Mouse (Mus musculus) effector memory CD4-positive, alpha-beta T cell, adult 7 months (primary cell): ENCODE results near the gene Capn8. TPM values are rescaled to one million over a fixed set of nuclear protein-coding genes. Genes with fewer than 3 reads are reported as not detected.

Experiments
- polyA plus RNA-seq: library from polyadenylated mRNA; unstranded; fragments of 100-300 nt; shearing (Covaris generic); gene quantifications from one replicate; pipeline ENCODE4 v1.2.1, GENCODE M21; 2017

The Capn8 gene
- polyA plus RNA-seq, result not detected

GRCm38 (mm10) chr1:182564408-182565120 lies at the start of gene Capn8:
TSS of gene Capn8 (plus strand) at chr1:182565007.

GRCm38 (mm10) chr1:182516758-182517676 lies 47.8 kb upstream of the Capn8 start, which contains the start of gene Capn2:
TSS of gene Capn2 (minus strand) at chr1:182517608.

Other genes with a start within 250 kb of the Capn8 start
- gene Fbxo28, start 223.4 kb upstream of the Capn8 start, polyA plus RNA-seq, result 58.4 TPM
- gene Trp53bp2, start 155.8 kb upstream of the Capn8 start, polyA plus RNA-seq, result 25.7 TPM
- 133 TPM for gene Capn2, start 47.4 kb upstream of the Capn8 start, polyA plus RNA-seq
- gene Ccdc185, start 184.2 kb downstream of the Capn8 start, polyA plus RNA-seq, result not detected
- gene Susd4, start 198.9 kb downstream of the Capn8 start, polyA plus RNA-seq, result 2.6 TPM